Mouse (Mus musculus) megakaryocyte, embryonic 14.5 days (primary cell): ENCODE results near the gene Gata2. TPM values are rescaled to one million over a fixed set of nuclear protein-coding genes. Genes with fewer than 3 reads are reported as not detected.

Experiments
- H3K27me3 ChIP-seq: replicated peaks from 2 replicates; pipeline ENCODE3; 2012; ENCODE audit warnings: inconsistent platforms
- H3K36me3 ChIP-seq: replicated peaks from 2 replicates; pipeline ENCODE3; 2012; ENCODE audit warnings: low read length, inconsistent platforms, mixed read lengths
- H3K4me1 ChIP-seq: 2 replicates; pipeline ENCODE4 v1.6.1; 2012; ENCODE audit warnings: inconsistent platforms
- H3K4me3 ChIP-seq: replicated peaks from 2 replicates; pipeline ENCODE3; 2012; ENCODE audit warnings: moderate library complexity, mild to moderate bottlenecking, inconsistent platforms
- H3K9me3 ChIP-seq: 2 replicates; pipeline ENCODE4 v1.6.1; 2012; ENCODE audit warnings: inconsistent platforms
- FLI1 ChIP-seq: IDR thresholded peaks from 2 replicates; pipeline ENCODE4 v1.6.1; 2012; ENCODE audit warnings: low read length, inconsistent platforms, mixed read lengths
- GATA1 ChIP-seq: IDR thresholded peaks from 3 replicates; pipeline ENCODE4 v1.6.1; 2012; ENCODE audit warnings: mixed read lengths, low read length, inconsistent platforms, borderline replicate concordance
- polyA plus RNA-seq: library from polyadenylated mRNA; stranded (reverse); fragments of >175 nt; gene quantifications from 2 replicates; pipeline ENCODE4 v1.2.3, GENCODE M21; 2012; ENCODE audit warnings: low replicate concordance; ENCODE audit not compliant: insufficient read depth

The Gata2 gene
- polyA plus RNA-seq, 1 experiment: 160 TPM

GRCm38 (mm10) chr6:88174191-88174590, 19.5 kb upstream of the Gata2 start:
- peaks cover 21% of the 10 kb centered on the region for H3K27me3 ChIP-seq
- TF ChIP-seq FLI1 (no peak), GATA1 (no peak)

GRCm38 (mm10) chr6:88174676-88175075, 19.0 kb upstream of the Gata2 start:
- Histone ChIP-seq H3K4me3 (no peak overlapping the region), H3K4me1 (peaks cover 10% of the 10 kb centered on the region), H3K27me3 (peaks cover 17% of the 10 kb centered on the region), H3K36me3 (peaks cover 5% of the 10 kb centered on the region), H3K9me3 (peaks cover 20% of the 10 kb centered on the region)
- no peak for TF ChIP-seq FLI1
- no peak for TF ChIP-seq GATA1

More at GRCm38 (mm10) chr6:88174191-88174590, 19.5 kb upstream of the Gata2 start:
- Histone ChIP-seq H3K4me1 (peaks cover 10% of the 10 kb centered on the region), H3K4me3 (no peak overlapping the region), H3K9me3 (peaks cover 20% of the 10 kb centered on the region), H3K36me3 (peaks cover 5% of the 10 kb centered on the region)

- TF ChIP-seq GATA1 (no peak), FLI1 (no peak)
- Histone ChIP-seq H3K27me3 (peaks cover 28% of the 10 kb centered on the region), H3K4me3 (no peak overlapping the region), H3K36me3 (peaks cover 31% of the 10 kb centered on the region), H3K4me1 (peaks cover 21% of the 10 kb centered on the region), H3K9me3 (no peaks in the 10 kb centered on the region)
Measured at GRCm38 (mm10) chr6:88184671-88185070, 9.0 kb upstream of the Gata2 start.

- no peak for TF ChIP-seq GATA1
- no peak for TF ChIP-seq FLI1
- no peaks in the 10 kb centered on the region for H3K9me3 ChIP-seq
- peaks cover 55% of the 10 kb centered on the region for H3K27me3 ChIP-seq
- H3K36me3 ChIP-seq: peaks cover 43% of the 10 kb centered on the region
- H3K4me3 ChIP-seq: no peak overlapping the region
- peaks cover 43% of the 10 kb centered on the region for H3K4me1 ChIP-seq
Measured at GRCm38 (mm10) chr6:88188148-88188547, 5.5 kb upstream of the Gata2 start.

- Histone ChIP-seq H3K4me1 (peaks cover 52% of the 10 kb centered on the region), H3K36me3 (peaks cover 43% of the 10 kb centered on the region), H3K9me3 (no peaks in the 10 kb centered on the region), H3K27me3 (peaks cover 68% of the 10 kb centered on the region), H3K4me3 (peak overlapping the region; percentile 91)
- TF ChIP-seq GATA1: no peak
- no peak for TF ChIP-seq FLI1
Measured at GRCm38 (mm10) chr6:88189312-88190042, 4.2 kb upstream of the Gata2 start.

- H3K9me3 ChIP-seq: no peaks in the 10 kb centered on the region
- peaks cover 73% of the 10 kb centered on the region for H3K27me3 ChIP-seq
- peaks cover 53% of the 10 kb centered on the region for H3K4me1 ChIP-seq
- TF ChIP-seq FLI1 (no peak), GATA1 (no peak)
- H3K36me3 ChIP-seq: peaks cover 43% of the 10 kb centered on the region
- H3K4me3 ChIP-seq: peak overlapping the region; percentile 91
Measured at GRCm38 (mm10) chr6:88190043-88190309, 3.7 kb upstream of the Gata2 start.

GRCm38 (mm10) chr6:88190310-88191023, 3.2 kb upstream of the Gata2 start:
- H3K4me3 ChIP-seq: peak overlapping the region; percentile 53

GRCm38 (mm10) chr6:88191024-88191365, 2.7 kb upstream of the Gata2 start:
- Histone ChIP-seq H3K4me3 (no peak overlapping the region), H3K9me3 (no peaks in the 10 kb centered on the region), H3K4me1 (peaks cover 57% of the 10 kb centered on the region), H3K36me3 (peaks cover 38% of the 10 kb centered on the region), H3K27me3 (peaks cover 79% of the 10 kb centered on the region)
- TF ChIP-seq FLI1: no peak
- no peak for TF ChIP-seq GATA1

More at GRCm38 (mm10) chr6:88190310-88191023, 3.2 kb upstream of the Gata2 start:
- no peaks in the 10 kb centered on the region for H3K9me3 ChIP-seq
- H3K36me3 ChIP-seq: peaks cover 43% of the 10 kb centered on the region
- H3K27me3 ChIP-seq: peaks cover 78% of the 10 kb centered on the region
- peaks cover 58% of the 10 kb centered on the region for H3K4me1 ChIP-seq
- TF ChIP-seq FLI1 (no peak), GATA1 (no peak)

GRCm38 (mm10) chr6:88191411-88192070, 2.1 kb upstream of the Gata2 start:
- Histone ChIP-seq H3K27me3 (peaks cover 84% of the 10 kb centered on the region), H3K4me3 (no peak overlapping the region), H3K9me3 (no peaks in the 10 kb centered on the region), H3K36me3 (peaks cover 35% of the 10 kb centered on the region), H3K4me1 (peaks cover 62% of the 10 kb centered on the region)
- no peak for TF ChIP-seq FLI1
- no peak for TF ChIP-seq GATA1

- H3K4me3 ChIP-seq: no peak overlapping the region
- TF ChIP-seq FLI1 (no peak), GATA1 (no peak)
- H3K4me1 ChIP-seq: peaks cover 71% of the 10 kb centered on the region
- H3K9me3 ChIP-seq: no peaks in the 10 kb centered on the region
- H3K27me3 ChIP-seq: peaks cover 89% of the 10 kb centered on the region
- peaks cover 27% of the 10 kb centered on the region for H3K36me3 ChIP-seq
Measured at GRCm38 (mm10) chr6:88192756-88193155, 935 bp upstream of the Gata2 start.
